Mouse (Mus musculus): ENCODE results near the gene Socs1. TPM values are rescaled to one million over a fixed set of nuclear protein-coding genes. Genes with fewer than 3 reads are reported as not detected.

Socs1 gene
- polyA plus RNA-seq (2012; rRNA removed), result 4.0 and 5.2 TPM in 2 replicates

DNA sequence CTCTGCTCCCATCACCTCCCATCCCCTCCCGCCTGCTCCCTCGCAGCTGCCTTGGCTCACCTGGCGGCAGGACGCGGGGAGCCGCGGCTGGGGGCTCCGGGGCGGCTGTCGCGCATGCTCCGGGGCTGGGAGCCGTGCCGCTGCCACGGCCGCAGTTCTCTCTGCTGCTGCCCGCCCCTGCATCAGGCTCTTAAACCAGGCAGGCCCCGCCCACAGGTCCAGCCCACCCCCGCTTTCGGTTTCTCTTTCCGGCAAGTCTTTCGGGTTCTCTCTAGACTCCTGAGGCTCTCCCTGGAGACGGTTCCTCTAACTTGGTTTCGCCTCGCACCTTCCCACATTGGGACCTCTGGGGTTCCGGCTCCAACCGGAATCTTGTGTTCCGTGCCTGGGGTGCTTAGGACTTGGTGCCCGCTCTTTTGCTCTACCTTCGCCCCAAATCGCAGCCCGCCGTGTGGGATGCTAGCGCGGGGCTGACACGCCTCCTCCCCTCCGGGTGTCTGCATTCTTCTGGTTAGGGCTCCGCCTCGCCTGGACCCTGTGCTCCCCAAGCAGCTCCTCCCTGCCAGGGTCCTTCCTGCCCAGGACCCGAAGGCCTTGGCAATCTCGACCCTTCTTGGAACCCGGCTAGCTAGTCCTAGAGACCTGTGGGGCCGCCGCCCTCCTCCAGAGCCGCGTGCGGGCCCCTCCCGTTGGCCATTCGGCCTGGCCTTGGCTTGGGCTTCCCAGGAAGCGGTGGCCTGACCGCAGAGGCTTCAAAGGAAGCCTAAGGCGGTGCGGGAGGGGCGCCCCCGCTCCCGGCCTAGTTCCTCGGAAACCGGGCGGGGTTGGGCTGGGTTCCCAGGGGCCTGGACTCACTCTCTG is at the start of gene Socs1:
TSS of gene Socs1 (minus strand) at position 166 of the 861 bp plus-strand sequence.
- Histone ChIP-seq H3K36me3 (ENCODE audit: control insufficient read depth, insufficient read depth, low read length) (no peaks in the 10 kb centered on the region), H3K27ac (ENCODE audit: control insufficient read depth, insufficient read depth, low read depth, low read length) (peak within 1 kb of the TSS; percentile 89), H3K4me3 (ENCODE audit: control insufficient read depth, low read depth, low read length) (peak within 1 kb of the TSS; percentile 97), H3K4me1 (ENCODE audit: control insufficient read depth, insufficient read depth, low read length) (peaks cover 12% of the 10 kb centered on the region), H3K27me3 (ENCODE audit: control insufficient read depth, insufficient read depth, low read length) (no peaks in the 10 kb centered on the region)
- TF ChIP-seq POLR2A (IDR thresholded peaks at IDR 0.05; ENCODE audit: control insufficient read depth, low read depth, low read length) (peak; percentile 55), CTCF (IDR thresholded peaks at IDR 0.05; ENCODE audit: control insufficient read depth, insufficient read depth, insufficient replicate concordance, low read depth, low read length) (no peak)

DNA sequence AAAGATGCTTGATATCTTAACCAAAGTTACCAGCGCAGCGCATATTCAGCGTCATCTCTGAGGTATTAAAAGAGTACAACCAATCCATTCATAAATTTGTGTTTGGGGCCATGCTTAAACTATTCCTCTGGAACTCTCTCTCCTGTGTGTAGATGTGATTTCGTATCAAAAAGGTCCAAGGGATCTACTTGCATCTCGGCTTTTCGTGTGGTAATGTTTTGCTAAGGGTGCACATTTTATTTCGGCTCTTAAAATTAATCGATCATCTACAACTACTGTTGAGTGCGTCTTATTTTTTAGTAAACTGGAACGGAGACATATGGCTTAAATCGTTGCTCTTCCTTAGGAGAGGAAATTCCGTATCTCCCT is 49.2 kb upstream of the Socs1 start:
- TF ChIP-seq CTCF (IDR thresholded peaks at IDR 0.05; ENCODE audit: control insufficient read depth, insufficient read depth, insufficient replicate concordance, low read depth, low read length) (no peak), POLR2A (IDR thresholded peaks at IDR 0.05; ENCODE audit: control insufficient read depth, low read depth, low read length) (no peak)
- peak overlapping the region; percentile 79 for H3K4me3 ChIP-seq (ENCODE audit: control insufficient read depth, low read depth, low read length)
- no peaks in the 10 kb centered on the region for H3K27me3 ChIP-seq (ENCODE audit: control insufficient read depth, insufficient read depth, low read length)
- H3K4me1 ChIP-seq (ENCODE audit: control insufficient read depth, insufficient read depth, low read length), result peaks cover 5% of the 10 kb centered on the region; the same call in 1 of the 2 replicates
- H3K36me3 ChIP-seq (ENCODE audit: control insufficient read depth, insufficient read depth, low read length), result no peaks in the 10 kb centered on the region
- peak overlapping the region; percentile 74 for H3K27ac ChIP-seq (ENCODE audit: control insufficient read depth, insufficient read depth, low read depth, low read length)

GRCm38 (mm10) chr16:10828461-10828805 is 43.1 kb upstream of the Socs1 start:
- no peak overlapping the region for H3K4me3 ChIP-seq (ENCODE audit: control insufficient read depth, low read depth, low read length)
- no peaks in the 10 kb centered on the region for H3K27me3 ChIP-seq (ENCODE audit: control insufficient read depth, insufficient read depth, low read length)
- no peaks in the 10 kb centered on the region for H3K4me1 ChIP-seq (ENCODE audit: control insufficient read depth, insufficient read depth, low read length)
- no peak overlapping the region for H3K27ac ChIP-seq (ENCODE audit: control insufficient read depth, insufficient read depth, low read depth, low read length)
- TF ChIP-seq CTCF (IDR thresholded peaks at IDR 0.05; ENCODE audit: control insufficient read depth, insufficient read depth, insufficient replicate concordance, low read depth, low read length) (no peak), POLR2A (IDR thresholded peaks at IDR 0.05; ENCODE audit: control insufficient read depth, low read depth, low read length) (no peak)
- no peaks in the 10 kb centered on the region for H3K36me3 ChIP-seq (ENCODE audit: control insufficient read depth, insufficient read depth, low read length)

- no peaks in the 10 kb centered on the region for H3K36me3 ChIP-seq (ENCODE audit: control insufficient read depth, insufficient read depth, low read length)
- H3K4me1 ChIP-seq (ENCODE audit: control insufficient read depth, insufficient read depth, low read length), result no peaks in the 10 kb centered on the region
- TF ChIP-seq CTCF (IDR thresholded peaks at IDR 0.05; ENCODE audit: control insufficient read depth, insufficient read depth, insufficient replicate concordance, low read depth, low read length), result no peak
- no peak for TF ChIP-seq POLR2A (IDR thresholded peaks at IDR 0.05; ENCODE audit: control insufficient read depth, low read depth, low read length)
- no peaks in the 10 kb centered on the region for H3K27me3 ChIP-seq (ENCODE audit: control insufficient read depth, insufficient read depth, low read length)
- H3K4me3 ChIP-seq (ENCODE audit: control insufficient read depth, low read depth, low read length), result no peak overlapping the region
- H3K27ac ChIP-seq (ENCODE audit: control insufficient read depth, insufficient read depth, low read depth, low read length), result no peak overlapping the region
These were observed 42.6 kb upstream of the Socs1 start for GRCm38 (mm10) chr16:10827766-10828460.

DNA sequence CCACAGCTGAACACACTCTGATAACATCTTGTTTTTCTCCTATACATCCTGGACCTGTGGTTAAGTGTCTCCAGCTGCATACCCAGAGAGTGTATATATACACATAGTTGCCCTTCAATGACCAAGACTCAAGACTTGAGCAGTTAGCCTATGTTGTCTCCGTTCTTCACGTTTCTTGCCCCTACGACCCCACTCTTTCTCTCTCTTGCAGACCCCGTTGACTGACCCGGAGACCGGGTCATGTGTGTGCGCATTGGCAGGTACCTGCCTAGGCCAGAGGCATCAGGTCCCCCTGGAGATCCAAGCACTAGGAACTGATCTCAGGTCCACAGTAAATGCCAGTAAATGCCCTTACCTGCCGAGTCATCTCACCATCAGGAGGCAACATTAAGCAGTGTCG is 41.9 kb upstream of the Socs1 start:
- Histone ChIP-seq H3K27me3 (ENCODE audit: control insufficient read depth, insufficient read depth, low read length) (no peaks in the 10 kb centered on the region), H3K4me3 (ENCODE audit: control insufficient read depth, low read depth, low read length) (no peak overlapping the region), H3K4me1 (ENCODE audit: control insufficient read depth, insufficient read depth, low read length) (no peaks in the 10 kb centered on the region), H3K27ac (ENCODE audit: control insufficient read depth, insufficient read depth, low read depth, low read length) (no peak overlapping the region), H3K36me3 (ENCODE audit: control insufficient read depth, insufficient read depth, low read length) (no peaks in the 10 kb centered on the region)
- no peak for TF ChIP-seq CTCF (IDR thresholded peaks at IDR 0.05; ENCODE audit: control insufficient read depth, insufficient read depth, insufficient replicate concordance, low read depth, low read length)
- no peak for TF ChIP-seq POLR2A (IDR thresholded peaks at IDR 0.05; ENCODE audit: control insufficient read depth, low read depth, low read length)

- H3K4me3 ChIP-seq (ENCODE audit: control insufficient read depth, low read depth, low read length), result no peak overlapping the region
- H3K27me3 ChIP-seq (ENCODE audit: control insufficient read depth, insufficient read depth, low read length), result no peaks in the 10 kb centered on the region
- H3K36me3 ChIP-seq (ENCODE audit: control insufficient read depth, insufficient read depth, low read length), result no peaks in the 10 kb centered on the region
- H3K4me1 ChIP-seq (ENCODE audit: control insufficient read depth, insufficient read depth, low read length), result no peaks in the 10 kb centered on the region
- TF ChIP-seq POLR2A (IDR thresholded peaks at IDR 0.05; ENCODE audit: control insufficient read depth, low read depth, low read length), result no peak
- no peak for TF ChIP-seq CTCF (IDR thresholded peaks at IDR 0.05; ENCODE audit: control insufficient read depth, insufficient read depth, insufficient replicate concordance, low read depth, low read length)
- no peak overlapping the region for H3K27ac ChIP-seq (ENCODE audit: control insufficient read depth, insufficient read depth, low read depth, low read length)
These were observed 40.5 kb upstream of the Socs1 start for GRCm38 (mm10) chr16:10825840-10826239.

DNA sequence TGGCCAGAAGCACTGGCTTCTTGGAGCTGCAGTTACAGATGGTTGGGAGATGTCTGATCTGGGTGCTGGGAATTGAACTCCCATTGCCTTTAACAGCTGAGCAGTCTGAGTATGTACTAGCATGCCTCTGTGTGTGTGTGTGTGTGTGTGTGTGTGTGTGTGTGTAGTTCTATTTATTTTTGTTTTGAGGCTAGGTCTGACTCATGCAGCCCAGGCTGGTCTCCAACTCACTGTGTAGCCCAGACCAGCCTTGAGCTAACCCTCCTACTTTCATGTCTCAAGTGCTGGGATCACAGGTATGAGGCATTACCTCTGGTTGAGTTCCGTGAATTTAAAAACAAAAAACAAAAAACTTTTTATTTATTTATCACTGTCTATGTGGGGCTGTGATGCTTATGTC is 39.2 kb upstream of the Socs1 start:
- Histone ChIP-seq H3K27me3 (ENCODE audit: control insufficient read depth, insufficient read depth, low read length) (no peaks in the 10 kb centered on the region), H3K4me3 (ENCODE audit: control insufficient read depth, low read depth, low read length) (no peak overlapping the region), H3K36me3 (ENCODE audit: control insufficient read depth, insufficient read depth, low read length) (no peaks in the 10 kb centered on the region), H3K27ac (ENCODE audit: control insufficient read depth, insufficient read depth, low read depth, low read length) (no peak overlapping the region), H3K4me1 (ENCODE audit: control insufficient read depth, insufficient read depth, low read length) (no peaks in the 10 kb centered on the region)
- TF ChIP-seq CTCF (IDR thresholded peaks at IDR 0.05; ENCODE audit: control insufficient read depth, insufficient read depth, insufficient replicate concordance, low read depth, low read length) (no peak), POLR2A (IDR thresholded peaks at IDR 0.05; ENCODE audit: control insufficient read depth, low read depth, low read length) (no peak)

Data from testis, adult 2 months (tissue).